Mouse (Mus musculus): ENCODE measurements at regions not wholly inside any gene's neighbourhood (a gene's known extent, or its start where the extent isn't known, plus 50 kb on each side); places are given as distances from the start of the nearest gene placed in this dataset.

DNA sequence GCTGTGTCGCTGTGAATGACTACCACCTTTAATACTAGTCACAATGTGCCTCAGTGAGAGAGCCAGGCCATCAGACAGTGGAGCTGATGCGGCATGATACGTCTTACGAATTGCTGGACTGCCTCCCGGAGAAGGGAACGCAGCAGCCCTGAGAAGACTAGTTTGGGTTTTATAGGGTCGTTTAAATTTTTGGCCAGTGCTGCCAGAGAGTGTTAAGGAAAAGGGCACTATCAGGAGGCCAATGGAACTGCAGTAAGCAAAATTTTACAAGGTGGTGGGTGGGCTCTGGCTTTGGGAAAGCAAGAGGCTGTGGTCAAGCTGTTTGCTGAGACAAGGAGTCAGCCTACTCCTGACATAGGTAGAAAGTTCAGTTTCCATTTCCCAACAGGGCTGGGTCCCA, 84.7 kb upstream of the Chd2 start:
- H3K4me3 ChIP-seq (ENCODE audit: low read length) = no peak overlapping the region
- no peak overlapping the region for H3K27ac ChIP-seq
- no peaks in the 10 kb centered on the region for H3K36me3 ChIP-seq (ENCODE audit: insufficient read depth, low read length)
- no peaks in the 10 kb centered on the region for H3K27me3 ChIP-seq (ENCODE audit: insufficient read depth, low read length)
- ATAC-seq (no peak), DNase-seq (ENCODE audit: low spot score) (no peak)
- no peaks in the 10 kb centered on the region for H3K4me1 ChIP-seq (ENCODE audit: insufficient read depth, low read length)
- H3K4me2 ChIP-seq (ENCODE audit: low read depth, low read length) = no peak overlapping the region
- WGBS = 64% methylated on average over 7 of the region's 7 CpGs
- H3K9ac ChIP-seq (replicated peaks; ENCODE audit: low read length) = no peak overlapping the region
- no peaks in the 10 kb centered on the region for H3K9me3 ChIP-seq (ENCODE audit: low read length)
- no peak for TF ChIP-seq CTCF (IDR thresholded peaks at IDR 0.05; ENCODE audit: low read depth)

GRCm38 (mm10) chr7:73625651-73626050, 84.0 kb upstream of the Chd2 start:
- TF ChIP-seq CTCF (IDR thresholded peaks at IDR 0.05; ENCODE audit: low read depth) = no peak
- no peak overlapping the region for H3K4me3 ChIP-seq (ENCODE audit: low read length)
- H3K27ac ChIP-seq = no peak overlapping the region
- ATAC-seq (no peak), DNase-seq (ENCODE audit: low spot score) (no peak)
- H3K36me3 ChIP-seq (ENCODE audit: insufficient read depth, low read length) = no peaks in the 10 kb centered on the region
- H3K9ac ChIP-seq (replicated peaks; ENCODE audit: low read length) = no peak overlapping the region
- H3K4me1 ChIP-seq (ENCODE audit: insufficient read depth, low read length) = no peaks in the 10 kb centered on the region
- H3K27me3 ChIP-seq (ENCODE audit: insufficient read depth, low read length) = no peaks in the 10 kb centered on the region
- no peaks in the 10 kb centered on the region for H3K9me3 ChIP-seq (ENCODE audit: low read length)
- H3K4me2 ChIP-seq (ENCODE audit: low read depth, low read length) = no peak overlapping the region

GRCm38 (mm10) chr7:73624992-73625391, 83.4 kb upstream of the Chd2 start:
- H3K36me3 ChIP-seq (ENCODE audit: insufficient read depth, low read length) = no peaks in the 10 kb centered on the region
- H3K9me3 ChIP-seq (ENCODE audit: low read length) = no peaks in the 10 kb centered on the region
- no peak overlapping the region for H3K9ac ChIP-seq (replicated peaks; ENCODE audit: low read length)
- H3K27ac ChIP-seq = no peak overlapping the region
- TF ChIP-seq CTCF (IDR thresholded peaks at IDR 0.05; ENCODE audit: low read depth) = no peak
- H3K4me2 ChIP-seq (ENCODE audit: low read depth, low read length) = no peak overlapping the region
- DNase-seq (ENCODE audit: low spot score) (no peak), ATAC-seq (no peak)
- H3K4me1 ChIP-seq (ENCODE audit: insufficient read depth, low read length) = no peaks in the 10 kb centered on the region
- no peak overlapping the region for H3K4me3 ChIP-seq (ENCODE audit: low read length)
- no peaks in the 10 kb centered on the region for H3K27me3 ChIP-seq (ENCODE audit: insufficient read depth, low read length)
- WGBS = 77% methylated on average over 6 of the region's 6 CpGs

DNA sequence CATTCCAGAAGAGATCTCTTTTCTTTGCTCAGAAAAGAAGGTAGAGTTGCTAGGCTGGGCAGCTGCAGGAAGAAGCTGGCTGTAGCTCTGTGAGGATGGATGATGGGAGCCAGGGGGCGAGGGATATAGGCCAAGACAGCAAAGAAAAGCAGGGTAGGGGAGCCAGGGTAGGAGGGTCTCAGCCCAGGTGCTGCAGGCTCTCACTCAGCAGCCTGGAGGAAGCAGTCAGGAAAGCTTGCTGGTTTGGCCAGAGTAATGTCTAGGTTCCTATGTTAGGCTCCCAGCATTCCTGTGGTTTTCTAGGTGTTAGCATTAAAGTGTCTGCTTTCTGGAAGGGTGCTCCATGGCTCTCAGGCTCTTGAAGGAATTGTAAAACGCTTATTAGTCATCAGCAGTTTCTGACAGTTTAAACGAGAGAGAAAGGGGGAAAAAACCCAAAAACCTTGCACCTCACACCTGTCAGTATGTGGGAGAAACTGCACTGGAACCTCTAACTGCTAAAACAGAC, 82.5 kb upstream of the Chd2 start:
- Histone ChIP-seq H3K9ac (replicated peaks; ENCODE audit: low read length) (no peak overlapping the region), H3K27ac (no peak overlapping the region), H3K4me1 (ENCODE audit: insufficient read depth, low read length) (no peaks in the 10 kb centered on the region), H3K36me3 (ENCODE audit: insufficient read depth, low read length) (no peaks in the 10 kb centered on the region), H3K4me2 (ENCODE audit: low read depth, low read length) (no peak overlapping the region), H3K4me3 (ENCODE audit: low read length) (no peak overlapping the region), H3K27me3 (ENCODE audit: insufficient read depth, low read length) (no peaks in the 10 kb centered on the region), H3K9me3 (ENCODE audit: low read length) (no peaks in the 10 kb centered on the region)
- 81% methylated on average over 3 of the region's 3 CpGs for WGBS
- TF ChIP-seq CTCF (IDR thresholded peaks at IDR 0.05; ENCODE audit: low read depth) = no peak
- DNase-seq (ENCODE audit: low spot score) (no peak), ATAC-seq (no peak)

GRCm38 (mm10) chr7:73622468-73622867, 80.8 kb upstream of the Chd2 start:
- DNase-seq (ENCODE audit: low spot score) (no peak), ATAC-seq (no peak)
- Histone ChIP-seq H3K27ac (no peak overlapping the region), H3K27me3 (ENCODE audit: insufficient read depth, low read length) (no peaks in the 10 kb centered on the region), H3K36me3 (ENCODE audit: insufficient read depth, low read length) (no peaks in the 10 kb centered on the region), H3K4me3 (ENCODE audit: low read length) (no peak overlapping the region), H3K4me1 (ENCODE audit: insufficient read depth, low read length) (no peaks in the 10 kb centered on the region), H3K9me3 (ENCODE audit: low read length) (no peaks in the 10 kb centered on the region), H3K4me2 (ENCODE audit: low read depth, low read length) (no peak overlapping the region), H3K9ac (replicated peaks; ENCODE audit: low read length) (no peak overlapping the region)
- 93% methylated on average over 2 of the region's 2 CpGs for WGBS
- no peak for TF ChIP-seq CTCF (IDR thresholded peaks at IDR 0.05; ENCODE audit: low read depth)

- Histone ChIP-seq H3K27me3 (ENCODE audit: insufficient read depth, low read length) (no peaks in the 10 kb centered on the region), H3K4me3 (ENCODE audit: low read length) (no peak overlapping the region), H3K9ac (replicated peaks; ENCODE audit: low read length) (no peak overlapping the region), H3K4me2 (ENCODE audit: low read depth, low read length) (no peak overlapping the region), H3K27ac (no peak overlapping the region), H3K4me1 (ENCODE audit: insufficient read depth, low read length) (peaks cover 15% of the 10 kb centered on the region), H3K36me3 (ENCODE audit: insufficient read depth, low read length) (no peaks in the 10 kb centered on the region), H3K9me3 (ENCODE audit: low read length) (no peaks in the 10 kb centered on the region)
- DNase-seq (ENCODE audit: low spot score) = no peak
- 90% methylated on average over 9 of the region's 9 CpGs for WGBS
- ATAC-seq = no peak
- no peak for TF ChIP-seq CTCF (IDR thresholded peaks at IDR 0.05; ENCODE audit: low read depth)
Measured at GRCm38 (mm10) chr7:73620341-73620740, 78.7 kb upstream of the Chd2 start.

DNA sequence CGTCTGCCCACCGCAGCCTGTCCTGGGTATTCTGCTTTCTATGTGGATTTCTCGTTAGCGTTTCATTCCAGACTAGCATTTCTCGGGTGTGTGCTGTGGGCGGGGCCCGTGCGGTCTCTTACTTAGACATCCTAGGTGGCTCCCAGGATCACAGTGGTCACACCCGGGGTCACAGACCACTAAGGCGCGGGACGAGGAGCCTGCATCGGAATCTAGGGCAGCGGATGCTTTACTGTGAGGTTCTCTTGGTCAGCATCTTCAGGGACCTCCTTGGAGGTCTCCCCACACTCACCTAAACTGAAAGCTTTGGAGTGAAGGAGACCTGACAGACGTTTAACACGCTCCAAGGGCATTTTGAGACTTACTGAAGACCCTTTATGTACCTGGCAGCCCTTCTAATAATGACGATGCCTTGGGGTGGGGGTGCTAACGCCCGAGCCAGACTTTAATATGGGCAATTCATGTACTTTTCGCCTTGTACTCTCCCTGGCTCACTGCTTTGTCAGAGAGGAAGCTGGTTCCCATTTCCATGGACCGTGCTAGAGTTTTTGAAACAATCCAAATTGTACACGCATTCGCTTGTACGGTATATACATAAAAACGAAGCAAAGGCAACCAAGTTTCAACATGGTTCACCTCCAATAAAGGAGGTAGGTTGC, 77.3 kb upstream of the Chd2 start:
- H3K27me3 ChIP-seq (ENCODE audit: insufficient read depth, low read length) = no peaks in the 10 kb centered on the region
- TF ChIP-seq CTCF (IDR thresholded peaks at IDR 0.05; ENCODE audit: low read depth) = no peak
- no peak; the same call in 1 of the 2 replicates for ATAC-seq
- H3K4me1 ChIP-seq (ENCODE audit: insufficient read depth, low read length) = peaks cover 18% of the 10 kb centered on the region
- peak overlapping the region; percentile 95 for H3K9ac ChIP-seq (replicated peaks; ENCODE audit: low read length)
- peak; percentile 55 for DNase-seq (ENCODE audit: low spot score)
- no peaks in the 10 kb centered on the region for H3K36me3 ChIP-seq (ENCODE audit: insufficient read depth, low read length)
- peak overlapping the region; percentile 64 for H3K4me3 ChIP-seq (ENCODE audit: low read length)
- H3K9me3 ChIP-seq (ENCODE audit: low read length) = no peaks in the 10 kb centered on the region
- peak overlapping the region; percentile 100 for H3K27ac ChIP-seq
- H3K4me2 ChIP-seq (ENCODE audit: low read depth, low read length) = peak overlapping the region; percentile 87
- 8% methylated on average over 25 of the region's 25 CpGs for WGBS

All from hindbrain, postnatal 0 days (tissue).